Mouse (Mus musculus) yolk sac, embryonic 10.5 days (tissue): ENCODE results near the gene Trappc5.
A peak's percentile ranks its signal among the peaks of the same experiment; 100 is the strongest.

Experiments used
- DNase-seq: peaks from one replicate; pipeline ENCODE4 v3.0.0-alpha.2; 2017; ENCODE audit warnings: low spot score

Gene Trappc5

DNA sequence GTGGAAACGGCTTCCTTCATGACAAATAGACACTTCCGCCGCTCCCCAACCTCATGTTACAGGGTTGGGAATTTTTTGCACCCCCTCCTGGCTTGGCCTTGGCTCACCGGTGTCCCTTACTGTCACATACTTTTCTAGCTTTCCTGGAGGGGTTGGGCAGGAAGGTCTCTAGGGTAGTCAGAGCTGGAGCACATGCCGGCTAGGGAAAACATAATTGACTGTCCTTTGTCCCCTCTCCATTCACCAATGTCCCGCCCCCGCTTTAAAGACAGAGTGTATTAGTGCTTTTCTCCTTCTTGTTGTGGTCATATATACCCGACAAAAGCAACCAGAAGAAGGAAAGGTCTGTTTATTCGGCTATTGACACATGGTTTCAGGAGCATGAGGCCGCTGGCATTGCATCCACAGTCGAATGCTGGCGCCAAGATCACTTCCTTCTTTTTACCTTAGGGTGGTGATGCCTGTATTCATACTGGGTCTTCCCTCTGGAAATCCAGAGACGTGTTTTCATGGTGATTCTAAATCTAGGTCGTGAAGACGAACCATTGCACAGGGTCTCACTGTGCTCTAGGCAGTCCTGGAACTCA lies 987 bp downstream of the Trappc5 start:
- DNase-seq, result peak; percentile 47

DNA sequence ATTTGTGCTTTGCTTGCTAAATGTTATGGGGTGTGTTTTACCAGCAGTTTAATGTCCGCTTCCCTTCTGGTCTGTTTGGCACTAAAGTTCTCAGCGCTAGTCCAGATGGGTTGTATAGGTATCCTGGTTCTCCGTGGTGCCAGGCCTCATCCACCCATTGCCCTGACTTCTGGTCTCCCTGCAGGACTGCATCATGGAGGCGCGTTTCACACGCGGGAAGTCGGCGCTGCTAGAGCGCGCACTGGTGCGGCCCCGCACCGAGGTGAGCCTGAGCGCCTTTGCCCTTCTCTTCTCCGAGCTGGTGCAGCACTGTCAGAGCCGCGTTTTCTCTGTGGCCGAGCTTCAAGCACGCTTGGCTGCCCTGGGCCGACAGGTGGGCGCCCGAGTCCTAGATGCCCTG lies 2.7 kb downstream of the Trappc5 start:
- DNase-seq, result no peak

DNA sequence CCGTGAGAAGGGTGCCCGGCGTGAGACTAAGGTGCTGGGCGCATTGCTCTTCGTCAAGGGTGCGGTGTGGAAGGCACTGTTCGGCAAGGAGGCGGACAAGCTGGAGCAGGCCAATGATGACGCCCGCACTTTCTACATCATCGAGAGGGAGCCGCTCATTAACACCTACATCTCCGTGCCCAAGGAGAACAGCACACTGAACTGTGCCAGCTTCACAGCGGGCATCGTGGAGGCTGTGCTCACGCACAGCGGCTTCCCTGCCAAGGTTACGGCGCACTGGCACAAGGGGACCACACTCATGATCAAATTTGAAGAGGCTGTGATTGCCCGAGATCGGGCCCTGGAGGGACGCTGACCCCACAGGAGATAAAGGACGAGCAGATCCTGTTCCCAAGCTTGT lies 3.1 kb downstream of the Trappc5 start:
- no peak for DNase-seq

GRCm38 (mm10) chr8:3679656-3680055 lies 3.6 kb downstream of the Trappc5 start:
- DNase-seq, result no peak

- no peak for DNase-seq
Observed at GRCm38 (mm10) chr8:3682435-3682834, 6.3 kb downstream of the Trappc5 start.

DNA sequence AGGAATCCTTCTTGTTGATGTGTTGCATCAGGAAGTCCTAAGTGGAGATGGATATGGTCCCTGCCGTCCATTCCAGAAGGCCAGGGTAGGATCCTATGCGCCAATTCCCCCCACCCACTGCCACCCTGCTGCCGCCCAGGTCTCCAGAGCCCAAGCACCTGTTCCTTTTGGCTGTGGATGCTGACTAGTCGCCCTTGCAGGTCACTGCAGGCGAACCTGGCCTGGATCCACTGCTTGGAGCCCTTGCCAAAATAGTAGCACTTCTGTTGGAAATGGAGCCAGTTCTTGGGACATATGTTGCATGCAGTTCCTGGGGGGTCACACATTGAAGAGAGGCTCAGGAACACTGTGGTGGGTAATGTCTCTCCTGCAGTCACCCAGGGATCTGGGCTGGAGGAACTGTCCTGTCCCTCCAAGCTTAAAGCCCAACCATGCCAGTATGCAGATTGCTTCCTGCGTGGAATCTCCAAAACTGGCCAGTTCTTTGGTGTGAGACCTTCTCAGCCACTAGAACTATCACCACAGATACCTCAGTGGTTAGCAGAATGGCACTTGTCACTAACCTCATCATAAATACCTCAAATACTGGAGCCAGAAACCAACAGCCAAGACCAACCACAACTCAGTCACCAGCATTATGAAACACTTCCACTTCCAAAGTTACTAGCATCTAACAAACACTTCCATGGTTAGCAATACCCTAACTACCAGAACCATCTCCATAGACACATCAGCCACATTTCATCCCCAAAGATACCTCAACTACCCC lies 7.5 kb downstream of the Trappc5 start:
- DNase-seq, result no peak

- no peak for DNase-seq
Observed at GRCm38 (mm10) chr8:3684530-3684929, 8.4 kb downstream of the Trappc5 start.

- DNase-seq, result no peak
Observed at GRCm38 (mm10) chr8:3685422-3685821, 9.3 kb downstream of the Trappc5 start.

GRCm38 (mm10) chr8:3687537-3687936 lies 11.4 kb downstream of the Trappc5 start:
- DNase-seq, result no peak

DNA sequence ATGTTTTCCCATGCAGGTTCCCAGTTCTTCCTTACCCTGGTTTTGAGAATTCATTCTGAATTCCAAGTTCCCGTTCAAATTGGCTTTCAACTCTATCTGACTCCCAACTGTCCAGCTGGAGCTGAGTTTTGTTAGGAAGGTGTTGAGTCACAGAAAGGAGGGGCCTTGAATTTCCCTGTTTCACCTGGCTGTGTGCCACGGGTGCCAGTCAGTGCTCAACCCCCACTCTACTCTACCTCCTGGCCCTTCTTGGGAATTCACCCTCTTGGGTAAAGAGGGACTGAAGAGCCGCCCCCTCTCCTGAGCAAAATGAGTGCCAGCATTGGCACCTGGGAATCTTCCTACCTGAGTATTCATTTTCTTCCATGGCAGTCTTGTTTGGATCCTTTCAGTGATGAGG lies 14.7 kb downstream of the Trappc5 start:
- DNase-seq, result no peak

DNA sequence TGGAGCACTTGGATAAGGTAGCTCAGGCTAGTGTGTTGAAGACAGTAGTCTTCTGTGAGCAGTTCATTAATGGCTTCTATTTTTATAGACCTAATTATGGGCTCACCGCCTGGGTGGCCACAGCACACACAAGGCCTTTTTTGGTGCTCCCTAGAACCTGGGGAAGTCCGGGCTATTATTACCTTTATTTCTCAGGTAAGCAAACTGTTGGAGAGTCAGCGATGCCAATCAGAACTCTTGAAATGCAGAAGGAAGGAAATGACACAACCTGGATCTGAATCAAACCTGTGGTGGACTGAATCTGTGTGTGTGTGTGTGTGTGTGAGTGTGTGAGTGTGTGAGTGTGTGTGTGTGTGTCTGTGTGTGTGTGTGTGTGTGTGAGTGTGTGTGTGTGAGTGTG lies 18.0 kb downstream of the Trappc5 start, which contains the start of gene Fcer2a:
Gene Fcer2a (minus strand): TSS at position 55 of the 400 bp plus-strand sequence.
- no peak for DNase-seq

DNA sequence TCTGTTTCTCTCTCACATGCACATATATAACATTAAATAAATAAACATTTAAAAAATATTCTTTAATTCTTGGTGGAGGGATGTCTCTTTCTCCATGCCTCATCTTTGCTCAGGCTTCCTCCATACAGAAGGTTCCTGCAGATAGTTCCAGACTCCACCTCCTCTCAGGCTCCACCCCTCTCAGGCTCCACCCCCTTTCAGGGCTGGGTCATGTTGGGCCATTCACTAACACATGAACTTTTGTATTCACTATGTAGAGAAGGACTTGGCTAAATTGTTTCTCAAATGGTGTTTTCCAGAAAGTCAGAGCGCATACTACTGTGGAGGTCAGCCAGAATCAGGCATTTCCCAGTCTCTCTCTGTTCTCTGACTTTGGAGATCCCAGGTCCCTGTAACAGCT lies 25.4 kb downstream of the Trappc5 start:
- DNase-seq, result no peak

GRCm38 (mm10) chr8:3705711-3706110 lies 29.6 kb downstream of the Trappc5 start:
- peak; percentile 11 for DNase-seq

GRCm38 (mm10) chr8:3707611-3708010 lies 31.5 kb downstream of the Trappc5 start:
- DNase-seq, result no peak

DNA sequence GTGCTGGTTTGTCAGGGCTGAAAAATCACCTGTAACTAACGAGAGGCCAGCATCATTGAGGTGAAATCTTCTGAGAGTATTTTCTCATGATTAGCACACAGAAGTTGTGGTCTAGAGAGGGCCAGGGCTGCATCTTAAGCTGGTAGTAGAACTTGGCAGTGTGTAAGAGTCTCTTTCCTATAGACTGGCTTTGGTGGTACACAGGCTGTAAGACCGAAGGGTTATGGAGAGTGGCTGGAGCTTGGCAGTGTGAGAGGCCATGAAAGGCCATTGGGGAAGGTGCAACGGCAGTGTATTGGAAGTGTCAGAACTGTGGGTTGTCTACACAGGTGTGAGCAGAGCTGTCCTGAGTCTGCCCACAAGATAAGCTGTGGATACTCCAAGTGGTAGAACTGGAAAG lies 34.2 kb downstream of the Trappc5 start:
- no peak for DNase-seq

- DNase-seq, result no peak
Observed at GRCm38 (mm10) chr8:3711646-3712045, 35.5 kb downstream of the Trappc5 start.

GRCm38 (mm10) chr8:3717321-3717954 lies 41.3 kb downstream of the Trappc5 start:
- peak; percentile 11 for DNase-seq

DNA sequence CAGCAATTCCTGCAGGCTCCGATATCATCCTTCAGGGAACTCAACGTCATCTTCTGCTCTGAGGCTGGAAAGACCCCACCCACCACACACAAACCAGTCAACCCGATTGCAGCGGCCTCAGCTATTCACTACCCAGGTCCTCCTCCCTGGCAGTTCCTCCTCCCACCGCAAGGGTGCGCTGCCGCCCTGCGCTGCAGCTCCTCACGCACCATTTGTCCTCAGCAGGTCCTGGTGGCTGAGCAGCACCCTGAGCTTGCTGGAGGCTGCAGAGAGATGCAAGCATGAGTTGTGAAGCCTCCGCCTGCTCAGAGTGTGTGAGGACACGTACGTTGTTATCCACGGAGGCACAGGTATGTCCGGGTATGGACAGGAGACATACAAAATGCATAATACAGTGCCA lies 42.5 kb downstream of the Trappc5 start:
- peak; percentile 51 for DNase-seq

GRCm38 (mm10) chr8:3720551-3720950 lies 44.5 kb downstream of the Trappc5 start, which contains the start of gene Clec4g:
Clec4g (minus strand) TSS chr8:3720651.
- no peak for DNase-seq

DNA sequence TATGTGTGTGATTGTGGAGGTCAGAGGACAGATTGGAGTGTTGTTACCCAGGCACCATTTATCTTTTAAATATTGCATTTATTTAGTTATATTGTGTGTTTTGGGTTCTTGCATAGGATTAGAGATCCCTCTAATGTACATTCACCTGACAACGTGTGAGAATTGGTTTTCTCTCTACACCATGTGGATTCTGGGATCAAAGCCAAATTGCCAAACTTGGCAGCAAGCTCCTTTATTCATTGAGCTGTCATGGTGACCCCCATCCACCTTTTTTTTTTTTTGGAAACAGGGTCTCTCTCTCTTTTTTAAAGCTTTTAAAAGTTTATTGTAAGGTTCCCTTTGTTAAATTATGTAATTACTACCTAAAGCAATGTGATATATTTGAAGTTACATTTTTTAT lies 44.9 kb downstream of the Trappc5 start:
- DNase-seq, result no peak
